Mouse (Mus musculus): ENCODE measurements at regions not wholly inside any gene's neighbourhood (a gene's known extent, or its start where the extent isn't known, plus 50 kb on each side); places are given as distances from the start of the nearest gene placed in this dataset.

DNA sequence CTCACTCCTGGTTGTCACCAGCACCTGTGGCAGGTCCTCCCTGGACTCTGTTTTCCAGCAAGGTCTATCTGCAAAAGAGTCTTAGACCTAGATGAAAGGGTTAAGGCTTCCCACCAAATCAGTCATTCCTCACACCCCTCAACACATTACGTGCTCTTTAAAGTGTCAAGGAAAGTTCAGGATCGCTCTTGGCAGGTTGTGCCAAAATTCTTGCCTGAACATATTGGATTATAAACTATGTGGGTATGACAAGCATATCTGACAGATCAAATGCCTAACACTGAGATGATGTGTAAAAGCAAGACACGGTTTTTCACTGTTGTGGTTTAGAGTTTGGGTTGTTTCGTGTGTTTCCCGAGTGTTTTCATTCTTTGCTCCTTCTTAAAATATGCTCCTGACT, 193.0 kb upstream of the Six2 start:
- H3K27ac ChIP-seq, result no peak overlapping the region
- no peaks in the 10 kb centered on the region for H3K9me3 ChIP-seq (replicated peaks)
- 55% methylated on average over 5 of the region's 5 CpGs for WGBS
- no peak for ATAC-seq (replicated peaks; ENCODE audit: low FRiP score)
- H3K4me1 ChIP-seq, result peaks cover 29% of the 10 kb centered on the region
- H3K27me3 ChIP-seq, result peaks cover 18% of the 10 kb centered on the region; the same call in 1 of the 2 replicates
- H3K9ac ChIP-seq, result no peak overlapping the region
- no peak overlapping the region for H3K4me2 ChIP-seq
- H3K36me3 ChIP-seq, result no peaks in the 10 kb centered on the region
- no peak overlapping the region for H3K4me3 ChIP-seq (replicated peaks)

DNA sequence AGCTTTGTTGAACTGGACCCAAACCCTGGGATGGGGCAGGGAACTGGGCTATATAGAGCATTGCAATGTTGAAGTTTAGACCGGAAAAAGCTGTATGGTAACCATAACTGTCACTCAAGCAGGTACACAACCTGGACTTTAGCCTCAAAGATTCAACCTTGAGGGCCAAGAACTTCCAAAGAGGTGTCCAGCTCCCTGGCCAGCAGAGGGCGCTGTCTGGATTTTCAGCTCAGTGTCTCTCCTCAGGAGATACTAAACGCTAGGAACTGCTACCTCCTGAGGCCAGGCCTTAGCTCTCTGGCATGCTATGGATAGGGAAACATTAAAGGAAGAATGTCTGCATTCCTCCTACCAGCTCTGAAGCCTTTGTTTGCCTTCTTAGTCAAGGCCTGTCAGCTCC, 189.4 kb upstream of the Six2 start:
- ATAC-seq (replicated peaks; ENCODE audit: low FRiP score), result no peak
- no peaks in the 10 kb centered on the region for H3K9me3 ChIP-seq (replicated peaks)
- WGBS, result 47% methylated on average over 3 of the region's 3 CpGs

DNA sequence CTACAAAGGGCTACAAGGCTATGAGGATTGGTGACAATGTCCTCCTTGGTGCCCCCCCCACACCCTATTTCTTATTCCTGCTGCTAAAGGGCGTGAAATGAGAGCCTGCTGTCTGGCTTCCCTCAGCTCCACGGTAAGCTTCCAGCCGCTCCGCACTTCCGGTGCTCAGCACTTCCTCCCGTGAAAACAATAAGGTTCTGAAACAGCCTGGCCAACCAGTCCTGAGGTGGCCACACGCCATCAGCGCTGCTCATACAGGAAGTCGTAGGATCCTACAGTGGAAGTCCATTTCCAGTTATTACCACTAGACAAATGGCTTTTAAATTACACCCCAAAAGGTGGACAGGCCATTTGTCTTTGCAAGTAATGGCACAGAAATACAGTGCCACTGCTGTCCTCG, 188.8 kb upstream of the Six2 start:
- Histone ChIP-seq H3K4me1 (peaks cover 50% of the 10 kb centered on the region), H3K27ac (no peak overlapping the region), H3K36me3 (no peaks in the 10 kb centered on the region), H3K9ac (no peak overlapping the region), H3K9me3 (replicated peaks) (no peaks in the 10 kb centered on the region), H3K27me3 (peaks cover 44% of the 10 kb centered on the region), H3K4me2 (no peak overlapping the region), H3K4me3 (replicated peaks) (no peak overlapping the region)
- ATAC-seq (replicated peaks; ENCODE audit: low FRiP score), result no peak
- WGBS, result 19% methylated on average over 10 of the region's 10 CpGs

More for the DNA sequence above, 189.4 kb upstream of the Six2 start:
- Histone ChIP-seq H3K27ac (no peak overlapping the region), H3K4me1 (peaks cover 50% of the 10 kb centered on the region), H3K4me2 (no peak overlapping the region), H3K9ac (no peak overlapping the region), H3K4me3 (replicated peaks) (no peak overlapping the region), H3K36me3 (no peaks in the 10 kb centered on the region), H3K27me3 (peaks cover 42% of the 10 kb centered on the region)

DNA sequence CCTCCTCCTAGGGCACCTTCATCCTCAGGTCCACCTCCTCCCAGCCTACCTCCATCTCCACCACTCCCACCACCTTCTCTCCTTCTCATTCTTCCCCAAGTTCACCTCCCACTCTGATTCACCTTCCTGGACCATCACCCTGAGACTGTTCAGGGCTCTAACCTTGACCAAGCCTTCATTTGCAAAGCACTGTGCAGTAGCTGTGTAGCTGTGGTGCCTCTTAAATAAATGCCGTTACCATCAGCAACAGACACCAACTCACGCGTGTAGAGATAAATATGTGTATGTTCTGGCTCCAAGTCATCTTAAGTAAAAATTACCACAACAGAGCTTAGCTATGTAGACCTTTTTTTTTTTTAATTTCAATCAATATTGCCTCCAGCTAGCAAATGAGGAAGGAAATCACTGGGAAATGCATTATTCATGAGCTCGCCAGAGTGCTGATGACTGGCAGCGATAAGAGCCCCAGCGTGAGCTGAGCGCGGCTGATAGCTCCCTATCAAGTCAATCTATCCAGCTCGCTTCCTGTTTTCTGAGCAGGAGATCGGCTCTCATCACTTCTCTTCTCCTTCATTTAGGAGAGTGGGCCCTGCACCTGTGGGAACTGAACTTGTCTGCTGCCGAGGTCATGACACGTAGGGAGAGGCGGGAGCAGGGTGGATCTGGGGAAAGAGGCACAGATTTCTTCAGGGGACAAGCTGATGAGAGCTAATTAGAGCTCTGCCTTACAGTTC, 185.9 kb upstream of the Six2 start:
- 20% methylated on average over 13 of the region's 13 CpGs for WGBS
- Histone ChIP-seq H3K9ac (no peak overlapping the region), H3K9me3 (replicated peaks) (no peaks in the 10 kb centered on the region), H3K4me2 (peak overlapping the region; percentile 43), H3K4me3 (replicated peaks) (no peak overlapping the region), H3K27me3 (peaks cover 56% of the 10 kb centered on the region), H3K27ac (peak overlapping the region; percentile 73), H3K4me1 (peaks cover 69% of the 10 kb centered on the region), H3K36me3 (no peaks in the 10 kb centered on the region)
- ATAC-seq (replicated peaks; ENCODE audit: low FRiP score), result no peak

DNA sequence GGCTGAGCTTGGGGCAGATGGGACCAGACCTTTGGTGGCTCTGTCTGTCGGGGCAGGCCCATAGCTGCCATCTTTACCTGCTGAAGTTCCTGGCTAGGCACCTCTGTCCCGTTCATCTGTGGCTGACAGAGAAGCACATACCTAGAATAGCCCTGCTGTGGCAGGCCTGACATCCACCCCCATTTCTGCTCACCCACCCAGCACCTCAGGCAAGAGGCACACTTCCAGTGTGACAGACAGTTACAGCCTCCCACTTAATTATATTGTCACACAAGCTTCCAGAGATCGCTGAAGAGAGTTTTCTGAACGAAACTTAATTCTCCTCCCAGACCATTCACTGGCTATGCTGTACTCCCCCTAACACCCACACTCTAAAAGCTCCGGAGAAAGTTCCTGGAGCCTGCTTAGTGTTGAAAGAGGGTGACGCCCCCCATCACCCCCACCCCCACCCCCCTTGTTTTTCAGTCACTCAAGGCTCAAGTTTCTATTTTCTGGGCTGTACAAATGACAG, 184.9 kb upstream of the Six2 start:
- H3K36me3 ChIP-seq, result no peaks in the 10 kb centered on the region
- H3K4me2 ChIP-seq, result peak overlapping the region; percentile 43; the same call in 1 of the 2 replicates
- no peak overlapping the region for H3K4me3 ChIP-seq (replicated peaks)
- H3K27me3 ChIP-seq, result peaks cover 54% of the 10 kb centered on the region
- peak overlapping the region; percentile 76 for H3K27ac ChIP-seq
- ATAC-seq (replicated peaks; ENCODE audit: low FRiP score), result peak; percentile 70
- H3K9me3 ChIP-seq (replicated peaks), result no peaks in the 10 kb centered on the region
- H3K9ac ChIP-seq, result no peak overlapping the region
- H3K4me1 ChIP-seq, result peaks cover 79% of the 10 kb centered on the region
- 12% methylated on average over 6 of the region's 6 CpGs for WGBS

DNA sequence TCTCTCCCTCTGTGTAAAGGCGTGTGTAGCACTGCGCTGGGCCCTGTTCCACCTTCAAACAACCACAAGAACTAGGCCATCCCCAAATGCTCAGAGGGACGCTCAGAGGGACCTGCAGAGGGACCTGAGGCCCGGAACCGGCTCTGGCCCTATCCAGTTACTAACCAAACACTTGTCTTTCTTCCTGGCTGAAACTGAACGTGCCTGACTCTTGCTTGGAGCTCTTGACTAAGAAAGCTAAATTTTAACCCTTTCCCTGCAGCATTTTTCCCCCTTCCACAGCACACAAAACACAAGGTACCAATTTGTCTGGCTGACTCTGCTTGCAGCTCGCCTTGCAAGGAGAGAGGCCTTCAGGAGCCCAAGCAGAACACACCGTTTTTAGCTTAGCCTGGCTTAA, 182.3 kb upstream of the Six2 start:
- ATAC-seq (replicated peaks; ENCODE audit: low FRiP score), result 0 out of 2 replicates have a peak, but pooled peaks have one; percentile 30
- Histone ChIP-seq H3K4me2 (no peak overlapping the region), H3K27ac (peak overlapping the region; percentile 69; the same call in 1 of the 2 replicates), H3K4me1 (peaks cover 68% of the 10 kb centered on the region), H3K9me3 (replicated peaks) (no peaks in the 10 kb centered on the region), H3K4me3 (replicated peaks) (no peak overlapping the region), H3K9ac (no peak overlapping the region), H3K36me3 (no peaks in the 10 kb centered on the region), H3K27me3 (peaks cover 46% of the 10 kb centered on the region)
- WGBS, result 29% methylated on average over 8 of the region's 8 CpGs

DNA sequence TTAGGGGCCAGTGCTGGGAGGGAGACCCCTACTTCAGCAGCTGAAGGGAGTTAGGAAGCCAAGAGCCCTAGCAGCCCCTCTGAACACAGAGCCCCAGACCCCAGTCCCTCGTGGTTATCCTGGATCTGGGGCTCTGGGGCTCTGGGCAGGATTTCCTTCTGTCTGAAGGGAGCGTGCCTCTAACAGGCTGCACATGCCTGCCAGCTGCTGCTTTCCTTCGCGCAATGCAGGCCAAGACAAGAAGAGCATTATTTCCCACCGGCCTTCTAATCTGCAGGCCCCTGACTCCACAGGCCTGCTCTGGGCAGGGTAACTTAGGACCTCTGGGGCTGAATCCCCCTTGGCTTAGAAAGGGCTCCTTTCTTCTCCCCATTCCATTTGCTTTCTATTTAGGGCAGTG, 181.1 kb upstream of the Six2 start:
- Histone ChIP-seq H3K27ac (peak overlapping the region; percentile 68), H3K9me3 (replicated peaks) (no peaks in the 10 kb centered on the region), H3K4me3 (replicated peaks) (no peak overlapping the region), H3K4me2 (no peak overlapping the region), H3K36me3 (no peaks in the 10 kb centered on the region), H3K9ac (no peak overlapping the region), H3K27me3 (peaks cover 37% of the 10 kb centered on the region), H3K4me1 (peaks cover 60% of the 10 kb centered on the region)
- no peak for ATAC-seq (replicated peaks; ENCODE audit: low FRiP score)
- WGBS, result 44% methylated on average over 5 of the region's 5 CpGs

DNA sequence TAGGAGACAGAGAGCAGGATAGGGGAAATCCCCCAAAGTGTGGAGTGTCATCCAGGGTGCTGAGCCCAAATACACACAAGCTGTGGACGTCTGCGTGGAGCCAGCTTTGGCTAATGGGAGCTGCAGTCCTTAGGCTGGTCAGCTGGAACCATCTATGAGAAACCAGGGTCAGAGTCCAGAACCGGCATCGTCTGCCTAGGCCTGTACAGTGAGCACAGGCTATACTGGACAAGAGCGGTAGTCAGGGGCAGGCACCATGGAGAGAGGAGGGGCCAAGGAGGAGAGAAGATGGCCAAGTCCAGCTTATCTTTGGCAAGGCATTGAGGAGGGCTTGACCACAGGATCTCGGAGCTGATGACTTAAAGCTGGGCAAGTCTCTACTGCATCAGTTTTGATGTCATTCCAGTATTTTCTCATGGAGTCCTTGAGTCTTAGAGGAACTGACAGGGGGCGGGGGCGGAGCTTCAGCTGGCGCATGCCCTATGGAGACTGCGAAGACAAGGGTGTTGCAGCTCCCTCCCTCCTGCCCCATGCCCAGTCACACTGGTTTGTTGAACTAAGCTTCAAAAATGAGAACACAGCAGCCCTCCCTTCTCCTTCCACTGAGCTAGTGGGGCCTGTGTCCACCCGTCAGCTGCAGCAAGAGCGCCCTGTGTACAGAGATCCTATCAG, 180.0 kb upstream of the Six2 start:
- Histone ChIP-seq H3K9me3 (replicated peaks) (no peaks in the 10 kb centered on the region), H3K36me3 (no peaks in the 10 kb centered on the region), H3K27me3 (peaks cover 27% of the 10 kb centered on the region), H3K9ac (no peak overlapping the region), H3K4me3 (replicated peaks) (no peak overlapping the region), H3K4me2 (no peak overlapping the region), H3K4me1 (peaks cover 49% of the 10 kb centered on the region), H3K27ac (0 out of 2 replicates have a peak overlapping the region, but pooled peaks have one; percentile 68)
- WGBS, result 68% methylated on average over 12 of the region's 12 CpGs
- 0 out of 2 replicates have a peak, but pooled peaks have one; percentile 24 for ATAC-seq (replicated peaks; ENCODE audit: low FRiP score)

DNA sequence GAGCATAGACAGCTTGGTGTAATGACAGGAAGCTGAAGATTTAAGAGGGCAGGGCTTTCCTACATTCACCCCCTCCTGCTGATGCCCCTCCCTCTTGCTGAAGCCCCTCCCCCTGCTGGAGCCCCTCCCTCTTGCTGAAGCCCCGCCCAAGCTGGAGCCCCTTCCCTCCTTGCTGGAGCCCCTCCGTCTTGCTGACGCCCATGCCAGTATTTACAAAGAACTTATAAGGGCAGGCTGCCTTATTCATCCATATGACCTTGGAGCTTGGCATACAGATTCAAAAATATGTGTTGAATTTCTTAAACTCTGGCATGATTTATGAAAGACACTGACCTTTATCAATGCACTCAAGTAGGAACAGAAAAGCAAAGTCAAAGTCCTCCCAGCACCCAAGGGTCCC, 178.5 kb upstream of the Six2 start:
- Histone ChIP-seq H3K4me2 (no peak overlapping the region), H3K4me1 (peaks cover 36% of the 10 kb centered on the region), H3K36me3 (no peaks in the 10 kb centered on the region), H3K27ac (no peak overlapping the region), H3K4me3 (replicated peaks) (no peak overlapping the region), H3K9me3 (replicated peaks) (no peaks in the 10 kb centered on the region), H3K27me3 (peaks cover 22% of the 10 kb centered on the region), H3K9ac (no peak overlapping the region)
- WGBS, result 78% methylated on average over 3 of the region's 3 CpGs
- no peak for ATAC-seq (replicated peaks; ENCODE audit: low FRiP score)

DNA sequence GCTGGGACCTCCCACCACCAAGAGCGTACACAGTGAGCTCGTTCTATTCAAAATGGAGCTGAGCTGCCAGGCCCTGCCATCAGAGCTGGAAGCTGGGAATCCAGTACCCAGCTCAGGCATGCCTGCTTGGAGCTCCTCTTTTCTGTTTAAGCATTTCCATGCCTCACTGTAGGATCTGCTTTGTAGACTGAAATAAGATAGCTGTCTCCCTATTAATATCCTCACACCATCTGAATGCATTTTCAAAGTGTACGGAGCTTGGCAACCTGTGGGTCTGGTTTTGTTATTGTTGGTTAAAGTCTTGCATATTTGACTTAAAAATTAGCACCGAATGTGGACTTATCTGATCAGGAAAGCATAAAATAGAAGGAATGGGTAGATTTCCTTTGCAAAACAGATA, 177.9 kb upstream of the Six2 start:
- no peak overlapping the region for H3K4me2 ChIP-seq
- H3K27me3 ChIP-seq, result peaks cover 16% of the 10 kb centered on the region; the same call in 1 of the 2 replicates
- 87% methylated on average over 4 of the region's 4 CpGs for WGBS
- peaks cover 33% of the 10 kb centered on the region for H3K4me1 ChIP-seq
- H3K9me3 ChIP-seq (replicated peaks), result no peaks in the 10 kb centered on the region
- no peak overlapping the region for H3K9ac ChIP-seq
- no peak overlapping the region for H3K27ac ChIP-seq
- no peak for ATAC-seq (replicated peaks; ENCODE audit: low FRiP score)
- H3K36me3 ChIP-seq, result no peaks in the 10 kb centered on the region
- no peak overlapping the region for H3K4me3 ChIP-seq (replicated peaks)

DNA sequence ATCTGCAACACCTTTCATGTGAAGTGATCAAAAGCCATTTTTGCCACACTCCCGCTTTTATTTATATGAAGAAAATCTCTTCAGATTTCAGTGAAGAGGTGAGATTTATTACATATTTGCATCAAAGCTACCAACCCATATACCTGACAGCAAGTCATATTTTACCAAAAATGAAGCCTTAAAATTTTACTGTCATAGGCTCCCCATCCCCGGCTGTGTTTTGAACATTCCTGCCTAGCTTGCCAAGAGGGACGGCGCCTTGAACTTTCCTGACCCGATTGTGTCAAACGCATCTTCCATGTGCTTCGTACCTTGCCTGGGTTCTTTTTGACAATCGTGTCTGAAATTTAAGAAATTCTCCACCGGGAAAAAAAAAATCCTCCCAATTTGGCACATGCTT, 173.3 kb upstream of the Six2 start:
- Histone ChIP-seq H3K27ac (no peak overlapping the region), H3K36me3 (no peaks in the 10 kb centered on the region), H3K4me1 (peaks cover 8% of the 10 kb centered on the region), H3K9ac (no peak overlapping the region), H3K9me3 (replicated peaks) (no peaks in the 10 kb centered on the region), H3K4me3 (replicated peaks) (no peak overlapping the region), H3K4me2 (no peak overlapping the region), H3K27me3 (peaks cover 18% of the 10 kb centered on the region)
- WGBS, result 79% methylated on average over 9 of the region's 9 CpGs
- ATAC-seq (replicated peaks; ENCODE audit: low FRiP score), result no peak

DNA sequence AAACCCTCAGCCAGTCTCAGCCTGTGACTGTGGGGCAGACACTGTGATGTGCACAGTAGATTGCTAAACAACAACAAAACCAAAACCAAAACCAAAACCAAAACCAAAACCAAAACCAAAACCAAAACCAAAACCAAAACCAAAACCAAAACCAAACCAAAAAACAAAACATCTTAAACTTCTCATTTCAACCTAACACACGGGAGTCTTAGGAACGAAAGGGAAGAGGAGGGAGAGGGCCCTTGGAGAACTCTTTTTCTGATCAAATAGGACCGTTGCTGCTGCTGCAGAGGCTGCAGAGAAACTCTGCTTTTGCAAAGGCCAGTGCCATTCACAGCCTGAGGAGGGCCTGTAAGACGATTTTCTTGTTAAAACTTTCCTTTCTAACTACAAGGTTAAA, 172.7 kb upstream of the Six2 start:
- H3K36me3 ChIP-seq, result no peaks in the 10 kb centered on the region
- 61% methylated on average over 4 of the region's 4 CpGs for WGBS

More for the DNA sequence above, 172.7 kb upstream of the Six2 start:
- Histone ChIP-seq H3K27me3 (peaks cover 18% of the 10 kb centered on the region), H3K4me3 (replicated peaks) (no peak overlapping the region), H3K9ac (no peak overlapping the region), H3K27ac (no peak overlapping the region), H3K4me1 (peaks cover 8% of the 10 kb centered on the region), H3K4me2 (no peak overlapping the region), H3K9me3 (replicated peaks) (no peaks in the 10 kb centered on the region)
- ATAC-seq (replicated peaks; ENCODE audit: low FRiP score), result no peak

Data from kidney, embryonic 15.5 days (tissue).